Mouse (Mus musculus) heart, postnatal 0 days (tissue): Measurements from ENCODE around the gene Aknad1. TPM values are rescaled to one million over a fixed set of nuclear protein-coding genes. Genes with fewer than 3 reads are reported as not detected.

ENCODE experiments used
- ATAC-seq: fragments of 200-750 bp; cut with Nextera tagmentation; 2 replicates; pipeline ENCODE4 v1.8.0; 2017; ENCODE audit warnings: low read depth, moderate number of reproducible peaks, moderate library complexity; ENCODE audit not compliant: insufficient read depth
- DNase-seq: peaks from one replicate; pipeline ENCODE4 v3.0.0-alpha.2; 2016; ENCODE audit warnings: low spot score
- H3K27ac ChIP-seq: fragments of 300-500 bp; sonication (generic); 2 replicates; pipeline ENCODE4 v1.5.1; 2014; ENCODE audit warnings: low read depth, mild to moderate bottlenecking
- H3K27me3 ChIP-seq: fragments of 300-500 bp; sonication (generic); 2 replicates; pipeline ENCODE4 v1.6.1; 2014; ENCODE audit warnings: low read length, mixed read lengths; ENCODE audit not compliant: control insufficient read depth, insufficient read depth
- H3K36me3 ChIP-seq: fragments of 300-500 bp; sonication (generic); replicated peaks from 2 replicates; pipeline ENCODE4 v1.6.1; 2014; ENCODE audit warnings: low read length, mixed read lengths; ENCODE audit not compliant: control insufficient read depth, insufficient read depth
- H3K4me1 ChIP-seq: fragments of 300-500 bp; sonication (generic); 2 replicates; pipeline ENCODE4 v1.6.1; 2014; ENCODE audit warnings: antibody characterized with exemption; ENCODE audit not compliant: control insufficient read depth, insufficient read depth
- H3K4me2 ChIP-seq: fragments of 300-500 bp; sonication (generic); 2 replicates; pipeline ENCODE4 v1.6.1; 2014; ENCODE audit warnings: low read depth, mild to moderate bottlenecking, low read length, moderate library complexity
- H3K4me3 ChIP-seq: fragments of 300-500 bp; sonication (generic); 2 replicates; pipeline ENCODE4 v1.5.1; 2014; ENCODE audit warnings: low read depth, low read length
- H3K9ac ChIP-seq: fragments of 300-500 bp; sonication (generic); replicated peaks from 2 replicates; pipeline ENCODE4 v1.6.1; 2014; ENCODE audit warnings: low read depth, low read length, mixed read lengths
- H3K9me3 ChIP-seq: fragments of 300-500 bp; sonication (generic); replicated peaks from 2 replicates; pipeline ENCODE4 v1.6.1; 2016; ENCODE audit warnings: low read length; ENCODE audit not compliant: control insufficient read depth
- CTCF ChIP-seq: IDR thresholded peaks from 2 replicates; pipeline ENCODE4 v1.5.1; 2016; ENCODE audit warnings: antibody characterized with exemption, control low read depth, low read depth
- EP300 ChIP-seq: IDR thresholded peaks from 2 replicates; pipeline ENCODE4 v1.6.1; 2016; ENCODE audit warnings: antibody characterized with exemption, low read depth
- WGBS: fragments of 180-500 bp; shearing (Covaris S2); extraction: QIAGEN DNeasy Blood & Tissue Kit; methylation state at CpG from one replicate; pipeline ENCODE4 v1.1.7; 2014; 5-methylcytosine and 5-hydroxymethylcytosine counted together
- polyA plus RNA-seq: library from polyadenylated mRNA; unstranded; fragments of >200 nt; fragmentation: Nextera tagmentation; extraction: Ambion mirVana; gene quantifications from 2 replicates; pipeline ENCODE4 v1.2.1, GENCODE M21; 2015
- total RNA-seq: library from RNA; depleted of rRNA; stranded (reverse); fragments of >200 nt; gene quantifications from 2 replicates; pipeline ENCODE4 v1.2.3, GENCODE M21; 2014; ENCODE audit warnings: low replicate concordance

Gene Aknad1
- total and polyA plus RNA-seq, 2 experiments from 2014 or later = not detected

GRCm38 (mm10) chr3:108770725-108771368 lies 31.4 kb downstream of the Aknad1 start:
- peaks cover 7% of the 10 kb centered on the region; the same call in 1 of the 2 replicates for H3K27me3 ChIP-seq
- DNase-seq = peak; percentile 77
- H3K27ac ChIP-seq = peak overlapping the region; percentile 44; the same call in 1 of the 2 replicates
- peak; percentile 73 for ATAC-seq
- WGBS = 15% methylated on average over 6 of the region's 6 CpGs
- 0 out of 2 replicates have a peak, but pooled peaks cover 4% of the 10 kb centered on the region for H3K4me1 ChIP-seq
- H3K36me3 ChIP-seq = no peaks in the 10 kb centered on the region
- no peaks in the 10 kb centered on the region for H3K9me3 ChIP-seq
- no peak overlapping the region for H3K4me3 ChIP-seq
- no peak overlapping the region for H3K9ac ChIP-seq
- H3K4me2 ChIP-seq = no peak overlapping the region
- no peak for TF ChIP-seq EP300
- TF ChIP-seq CTCF = peak; percentile 66

GRCm38 (mm10) chr3:108772211-108772610 lies 32.8 kb downstream of the Aknad1 start:
- H3K4me2 ChIP-seq = no peak overlapping the region
- DNase-seq (no peak), ATAC-seq (no peak)
- H3K9me3 ChIP-seq = no peaks in the 10 kb centered on the region
- peaks cover 9% of the 10 kb centered on the region; the same call in 1 of the 2 replicates for H3K27me3 ChIP-seq
- H3K4me3 ChIP-seq = no peak overlapping the region
- H3K4me1 ChIP-seq = 0 out of 2 replicates have a peak, but pooled peaks cover 4% of the 10 kb centered on the region
- no peak overlapping the region for H3K9ac ChIP-seq
- no peak overlapping the region for H3K27ac ChIP-seq
- WGBS = 84% methylated on average over 13 of the region's 13 CpGs
- H3K36me3 ChIP-seq = no peaks in the 10 kb centered on the region
- no peak for TF ChIP-seq CTCF

- Histone ChIP-seq H3K9ac (no peak overlapping the region), H3K4me3 (no peak overlapping the region), H3K27me3 (peaks cover 9% of the 10 kb centered on the region; the same call in 1 of the 2 replicates), H3K4me2 (no peak overlapping the region), H3K4me1 (0 out of 2 replicates have a peak, but pooled peaks cover 4% of the 10 kb centered on the region), H3K27ac (no peak overlapping the region), H3K9me3 (no peaks in the 10 kb centered on the region), H3K36me3 (no peaks in the 10 kb centered on the region)
- TF ChIP-seq EP300 (no peak), CTCF (peak; percentile 27; the same call in 1 of the 2 replicates)
- ATAC-seq (no peak), DNase-seq (no peak)
- WGBS = 86% methylated on average over 3 of the region's 3 CpGs
These were observed 33.4 kb downstream of the Aknad1 start for GRCm38 (mm10) chr3:108772811-108773210.

- 63% methylated on average over 4 of the region's 4 CpGs for WGBS
These were observed 39.5 kb downstream of the Aknad1 start for GRCm38 (mm10) chr3:108778761-108779540.

GRCm38 (mm10) chr3:108781238-108781883 lies 41.9 kb downstream of the Aknad1 start:
- peak overlapping the region; percentile 70 for H3K27ac ChIP-seq
- H3K4me2 ChIP-seq = no peak overlapping the region
- H3K4me1 ChIP-seq = no peaks in the 10 kb centered on the region
- 50% methylated on average over 10 of the region's 10 CpGs for WGBS
- peak; percentile 83 for DNase-seq
- H3K36me3 ChIP-seq = no peaks in the 10 kb centered on the region
- H3K9ac ChIP-seq = no peak overlapping the region
- H3K4me3 ChIP-seq = no peak overlapping the region
- peak; percentile 68 for ATAC-seq
- no peak for TF ChIP-seq CTCF
- no peak for TF ChIP-seq EP300
- H3K27me3 ChIP-seq = no peaks in the 10 kb centered on the region
- peaks cover 12% of the 10 kb centered on the region for H3K9me3 ChIP-seq

More at GRCm38 (mm10) chr3:108778761-108779540, 39.5 kb downstream of the Aknad1 start:
- no peak for TF ChIP-seq EP300
- no peak for TF ChIP-seq CTCF
- Histone ChIP-seq H3K9ac (no peak overlapping the region), H3K27me3 (peaks cover 8% of the 10 kb centered on the region; the same call in 1 of the 2 replicates), H3K36me3 (no peaks in the 10 kb centered on the region), H3K9me3 (peaks cover 4% of the 10 kb centered on the region; the same call in 1 of the 2 replicates), H3K27ac (no peak overlapping the region), H3K4me1 (no peaks in the 10 kb centered on the region), H3K4me2 (no peak overlapping the region), H3K4me3 (no peak overlapping the region)
- no peak for DNase-seq
- no peak for ATAC-seq
